Mouse (Mus musculus): Measurements from ENCODE around the gene Zmynd15.
"Not testable (repeated sequence)": the region's sequence is repeated elsewhere in the genome, so short reads cannot be mapped to it uniquely, and the experiment has no call there.

The Zmynd15 gene

GRCm38 (mm10) chr11:70458688-70459600 is at the start of gene Zmynd15:
TSS of gene Zmynd15 (plus strand) at chr11:70459433.
- no peak for DNase-seq (ENCODE audit: low spot score)

GRCm38 (mm10) chr11:70409594-70410296 is 49.5 kb upstream of the Zmynd15 start, which contains the start of gene Pelp1:
TSS of gene Pelp1 (minus strand) at chr11:70410031.
- DNase-seq (ENCODE audit: low spot score), result peak; percentile 93

- no peak for DNase-seq (ENCODE audit: low spot score)
Measured at GRCm38 (mm10) chr11:70410297-70410643, 49.0 kb upstream of the Zmynd15 start.

- DNase-seq (ENCODE audit: low spot score), result no peak
Measured at GRCm38 (mm10) chr11:70412591-70412990, 46.6 kb upstream of the Zmynd15 start.

- peak; percentile 44 for DNase-seq (ENCODE audit: low spot score)
Measured at GRCm38 (mm10) chr11:70413961-70414360, 45.3 kb upstream of the Zmynd15 start.

GRCm38 (mm10) chr11:70418199-70418598 is 41.0 kb upstream of the Zmynd15 start:
- no peak for DNase-seq (ENCODE audit: low spot score)

- DNase-seq (ENCODE audit: low spot score), result no peak
Measured at GRCm38 (mm10) chr11:70419486-70419885, 39.7 kb upstream of the Zmynd15 start.

- not testable (repeated sequence) for DNase-seq (ENCODE audit: low spot score)
Measured at GRCm38 (mm10) chr11:70426598-70426997, 32.6 kb upstream of the Zmynd15 start.

- no peak for DNase-seq (ENCODE audit: low spot score)
Measured at GRCm38 (mm10) chr11:70431574-70431973, 27.7 kb upstream of the Zmynd15 start.

GRCm38 (mm10) chr11:70432048-70432894 is 27.0 kb upstream of the Zmynd15 start, which contains the start of gene Arrb2:
TSS of gene Arrb2 (plus strand) at chr11:70432635.
- peak; percentile 99 for DNase-seq (ENCODE audit: low spot score)

GRCm38 (mm10) chr11:70432895-70433568 is 26.2 kb upstream of the Zmynd15 start:
- no peak for DNase-seq (ENCODE audit: low spot score)

GRCm38 (mm10) chr11:70433569-70433943 is 25.7 kb upstream of the Zmynd15 start:
- no peak for DNase-seq (ENCODE audit: low spot score)

GRCm38 (mm10) chr11:70433951-70434350 is 25.3 kb upstream of the Zmynd15 start:
- DNase-seq (ENCODE audit: low spot score), result no peak

- no peak for DNase-seq (ENCODE audit: low spot score)
Measured at GRCm38 (mm10) chr11:70435476-70435875, 23.8 kb upstream of the Zmynd15 start.

GRCm38 (mm10) chr11:70437426-70437825 is 21.8 kb upstream of the Zmynd15 start:
- DNase-seq (ENCODE audit: low spot score), result no peak

- no peak for DNase-seq (ENCODE audit: low spot score)
Measured at GRCm38 (mm10) chr11:70438728-70439374, 20.4 kb upstream of the Zmynd15 start.

GRCm38 (mm10) chr11:70440637-70441036 is 18.6 kb upstream of the Zmynd15 start:
- no peak for DNase-seq (ENCODE audit: low spot score)

- no peak for DNase-seq (ENCODE audit: low spot score)
Measured at GRCm38 (mm10) chr11:70441882-70442281, 17.4 kb upstream of the Zmynd15 start.

- DNase-seq (ENCODE audit: low spot score), result no peak
Measured at GRCm38 (mm10) chr11:70443964-70444363, 15.3 kb upstream of the Zmynd15 start.

GRCm38 (mm10) chr11:70444667-70445066 is 14.6 kb upstream of the Zmynd15 start:
- no peak for DNase-seq (ENCODE audit: low spot score)

GRCm38 (mm10) chr11:70446756-70447155 is 12.5 kb upstream of the Zmynd15 start:
- no peak for DNase-seq (ENCODE audit: low spot score)
